Mouse (Mus musculus) liver, embryonic 11.5 days (tissue): ENCODE data around the gene Zfand2b. TPM values are rescaled to one million over a fixed set of nuclear protein-coding genes. Genes with fewer than 3 reads are reported as not detected.

Experiments used
- microRNA-seq: library from miRNA; unstranded; fragments of <30 nt; microRNA quantifications from one replicate; pipeline ENCODE4, GENCODE M21; 2017; ENCODE audit warnings: borderline number of aligned reads
- polyA plus RNA-seq: library from polyadenylated mRNA; unstranded; fragments of >200 nt; fragmentation: Nextera tagmentation; extraction: Ambion mirVana; gene quantifications from 2 replicates; pipeline ENCODE4 v1.2.1, GENCODE M21; 2014

Zfand2b gene
- polyA plus RNA-seq, 1 experiment from 2014 or later = 45.4 TPM

Small RNA genes within 50 kb of the gene (microRNA-seq; reads per million reads assigned to microRNA genes)
- not detected for gene Gm27943

Other genes starting within 250 kb of the Zfand2b start
- not detected in 2 replicates for gene Cfap65, start 233.0 kb upstream of the Zfand2b start, polyA plus RNA-seq
- gene Ihh, start 217.0 kb upstream of the Zfand2b start, polyA plus RNA-seq = 2.2 and 2.7 TPM in 2 replicates
- 6.8 and 8.6 TPM in 2 replicates for gene Nhej1, start 43.4 kb upstream of the Zfand2b start, polyA plus RNA-seq
- gene Slc23a3, start 34.8 kb upstream of the Zfand2b start, polyA plus RNA-seq = 0.23 and 0.42 TPM in 2 replicates
- 63.4 and 68.3 TPM in 2 replicates for gene Cnppd1, start 25.9 kb upstream of the Zfand2b start, polyA plus RNA-seq
- 72.5 and 72.9 TPM in 2 replicates for gene Retreg2, start 25.9 kb upstream of the Zfand2b start, polyA plus RNA-seq
- 70.5 and 74.1 TPM in 2 replicates for gene Abcb6, start 11.7 kb downstream of the Zfand2b start, polyA plus RNA-seq
- gene Ankzf1, start 23.5 kb downstream of the Zfand2b start, polyA plus RNA-seq = 20.5 and 21.5 TPM in 2 replicates
- 20.0 and 24.1 TPM in 2 replicates for gene Atg9a, start 23.6 kb downstream of the Zfand2b start, polyA plus RNA-seq
- 8.0 and 9.1 TPM in 2 replicates for gene Glb1l, start 42.2 kb downstream of the Zfand2b start, polyA plus RNA-seq
- 122 and 131 TPM in 2 replicates for gene Stk16, start 42.2 kb downstream of the Zfand2b start, polyA plus RNA-seq
- 282 and 298 TPM in 2 replicates for gene Tuba4a, start 51.2 kb downstream of the Zfand2b start, polyA plus RNA-seq
- gene A630095N17Rik, start 63.5 kb downstream of the Zfand2b start, polyA plus RNA-seq = not detected in 2 replicates
- gene Dnajb2, start 67.8 kb downstream of the Zfand2b start, polyA plus RNA-seq = 13.6 and 17.5 TPM in 2 replicates
- gene Ptprn, start 95.9 kb downstream of the Zfand2b start, polyA plus RNA-seq = 0.55 and 1.0 TPM in 2 replicates
- gene Resp18, start 109.8 kb downstream of the Zfand2b start, polyA plus RNA-seq = 0.40 TPM in 1 of 2 replicates, not detected in the other
- 83.7 and 98.7 TPM in 2 replicates for gene Dnpep, start 149.3 kb downstream of the Zfand2b start, polyA plus RNA-seq
- gene Des, start 191.7 kb downstream of the Zfand2b start, polyA plus RNA-seq = 13.3 and 14.5 TPM in 2 replicates
- 24.8 and 32.3 TPM in 2 replicates for gene Speg, start 206.7 kb downstream of the Zfand2b start, polyA plus RNA-seq